Mouse (Mus musculus) embryonic facial prominence, embryonic 15.5 days (tissue): ENCODE measurements around the gene Evl. TPM values are rescaled to one million over a fixed set of nuclear protein-coding genes. Genes with fewer than 3 reads are reported as not detected.

Experiments used
- ATAC-seq: fragments of 200-750 bp; cut with Nextera tagmentation; 2 replicates; pipeline ENCODE4 v1.8.0; 2017; ENCODE audit warnings: low read depth, moderate TSS enrichment; ENCODE audit not compliant: insufficient number of reproducible peaks, low FRiP score, low TSS enrichment
- H3K27ac ChIP-seq: fragments of 300-500 bp; sonication (generic); replicated peaks from 2 replicates; pipeline ENCODE4 v1.5.1; 2015; ENCODE audit warnings: mild to moderate bottlenecking, inconsistent platforms
- H3K27me3 ChIP-seq: fragments of 300-500 bp; sonication (generic); 2 replicates; pipeline ENCODE4 v1.6.1; 2015; ENCODE audit warnings: inconsistent platforms
- H3K36me3 ChIP-seq: fragments of 300-500 bp; sonication (generic); 2 replicates; pipeline ENCODE4 v1.6.1; 2015; ENCODE audit warnings: mild to moderate bottlenecking, inconsistent platforms
- H3K4me1 ChIP-seq: fragments of 300-500 bp; sonication (generic); 2 replicates; pipeline ENCODE4 v1.6.1; 2015; ENCODE audit warnings: inconsistent platforms
- H3K4me2 ChIP-seq: fragments of 300-500 bp; sonication (generic); replicated peaks from 2 replicates; pipeline ENCODE4 v1.6.1; 2015; ENCODE audit warnings: mild to moderate bottlenecking, inconsistent platforms
- H3K4me3 ChIP-seq: fragments of 300-500 bp; sonication (generic); replicated peaks from 2 replicates; pipeline ENCODE4 v1.5.1; 2015; ENCODE audit warnings: mild to moderate bottlenecking, inconsistent platforms
- H3K9ac ChIP-seq: fragments of 300-500 bp; sonication (generic); 2 replicates; pipeline ENCODE4 v1.6.1; 2015; ENCODE audit warnings: inconsistent platforms
- H3K9me3 ChIP-seq: fragments of 300-500 bp; sonication (generic); replicated peaks from 2 replicates; pipeline ENCODE4 v1.6.1; 2016; ENCODE audit warnings: inconsistent platforms
- WGBS: fragments of 180-500 bp; shearing (Covaris S2); methylation state at CpG from one replicate; pipeline ENCODE4 v1.1.7; 2015; 5-methylcytosine and 5-hydroxymethylcytosine counted together
- polyA plus RNA-seq: library from polyadenylated mRNA; unstranded; fragments of >200 nt; fragmentation: Nextera tagmentation; extraction: Ambion mirVana; gene quantifications from 2 replicates; pipeline ENCODE4 v1.2.1, GENCODE M21; 2015

The Evl gene
- polyA plus RNA-seq, 1 experiment from 2014 or later, result 63.4 TPM

- Histone ChIP-seq H3K9me3 (no peaks in the 10 kb centered on the region), H3K4me3 (no peak overlapping the region), H3K4me2 (no peak overlapping the region), H3K4me1 (no peaks in the 10 kb centered on the region), H3K9ac (no peak overlapping the region), H3K27ac (no peak overlapping the region), H3K27me3 (no peaks in the 10 kb centered on the region), H3K36me3 (peaks cover 65% of the 10 kb centered on the region)
- WGBS, result 69% methylated on average over 8 of the region's 8 CpGs
- 0 out of 2 replicates have a peak, but pooled peaks have one; percentile 20 for ATAC-seq
These were observed 121.3 kb downstream of the Evl start for GRCm38 (mm10) chr12:108675614-108676401.

GRCm38 (mm10) chr12:108677116-108677515 lies 122.6 kb downstream of the Evl start:
- H3K9ac ChIP-seq, result no peak overlapping the region
- H3K9me3 ChIP-seq, result no peaks in the 10 kb centered on the region
- no peak overlapping the region for H3K4me3 ChIP-seq
- H3K27me3 ChIP-seq, result no peaks in the 10 kb centered on the region
- H3K4me2 ChIP-seq, result no peak overlapping the region
- peaks cover 72% of the 10 kb centered on the region for H3K36me3 ChIP-seq
- H3K4me1 ChIP-seq, result no peaks in the 10 kb centered on the region
- ATAC-seq, result no peak
- no peak overlapping the region for H3K27ac ChIP-seq
- WGBS, result 92% methylated on average over 5 of the region's 5 CpGs

- H3K27me3 ChIP-seq, result no peaks in the 10 kb centered on the region
- H3K4me2 ChIP-seq, result no peak overlapping the region
- peaks cover 81% of the 10 kb centered on the region for H3K36me3 ChIP-seq
- no peak overlapping the region for H3K9ac ChIP-seq
- no peak overlapping the region for H3K27ac ChIP-seq
- no peaks in the 10 kb centered on the region for H3K9me3 ChIP-seq
- WGBS, result 77% methylated on average over 4 of the region's 4 CpGs
- no peak for ATAC-seq
- no peaks in the 10 kb centered on the region for H3K4me1 ChIP-seq
- no peak overlapping the region for H3K4me3 ChIP-seq
These were observed 123.8 kb downstream of the Evl start for GRCm38 (mm10) chr12:108678366-108678765.

GRCm38 (mm10) chr12:108680861-108681260 lies 126.3 kb downstream of the Evl start:
- Histone ChIP-seq H3K4me3 (no peak overlapping the region), H3K9me3 (no peaks in the 10 kb centered on the region), H3K36me3 (peaks cover 76% of the 10 kb centered on the region), H3K27ac (no peak overlapping the region), H3K4me2 (no peak overlapping the region), H3K27me3 (no peaks in the 10 kb centered on the region), H3K4me1 (no peaks in the 10 kb centered on the region), H3K9ac (no peak overlapping the region)
- 91% methylated on average over 8 of the region's 8 CpGs for WGBS
- no peak for ATAC-seq

GRCm38 (mm10) chr12:108682240-108683023 lies 127.9 kb downstream of the Evl start:
- Histone ChIP-seq H3K4me1 (no peaks in the 10 kb centered on the region), H3K27me3 (no peaks in the 10 kb centered on the region), H3K9me3 (no peaks in the 10 kb centered on the region), H3K9ac (no peak overlapping the region), H3K27ac (no peak overlapping the region), H3K4me3 (no peak overlapping the region), H3K36me3 (peaks cover 73% of the 10 kb centered on the region), H3K4me2 (no peak overlapping the region)
- WGBS, result 83% methylated on average over 13 of the region's 13 CpGs
- no peak for ATAC-seq

- H3K36me3 ChIP-seq, result peaks cover 68% of the 10 kb centered on the region
- 65% methylated on average over 6 of the region's 6 CpGs for WGBS
These were observed 131.9 kb downstream of the Evl start for GRCm38 (mm10) chr12:108686463-108686862.

GRCm38 (mm10) chr12:108686926-108687325 lies 132.4 kb downstream of the Evl start:
- H3K9ac ChIP-seq, result no peak overlapping the region
- H3K27ac ChIP-seq, result no peak overlapping the region
- H3K4me2 ChIP-seq, result no peak overlapping the region
- no peaks in the 10 kb centered on the region for H3K27me3 ChIP-seq
- no peaks in the 10 kb centered on the region for H3K4me1 ChIP-seq
- ATAC-seq, result no peak
- H3K9me3 ChIP-seq, result no peaks in the 10 kb centered on the region
- no peak overlapping the region for H3K4me3 ChIP-seq
- H3K36me3 ChIP-seq, result peaks cover 63% of the 10 kb centered on the region
- 61% methylated on average over 6 of the region's 6 CpGs for whole genome bisulfite sequencing

More at GRCm38 (mm10) chr12:108686463-108686862, 131.9 kb downstream of the Evl start:
- Histone ChIP-seq H3K27me3 (no peaks in the 10 kb centered on the region), H3K4me1 (no peaks in the 10 kb centered on the region), H3K9ac (no peak overlapping the region), H3K4me2 (no peak overlapping the region), H3K4me3 (no peak overlapping the region), H3K27ac (no peak overlapping the region), H3K9me3 (no peaks in the 10 kb centered on the region)
- ATAC-seq, result no peak

- no peaks in the 10 kb centered on the region for H3K4me1 ChIP-seq
- H3K27me3 ChIP-seq, result no peaks in the 10 kb centered on the region
- no peak overlapping the region for H3K9ac ChIP-seq
- ATAC-seq, result no peak
- H3K36me3 ChIP-seq, result peaks cover 41% of the 10 kb centered on the region
- no peak overlapping the region for H3K27ac ChIP-seq
- no peak overlapping the region for H3K4me2 ChIP-seq
- 77% methylated on average over 9 of the region's 9 CpGs for WGBS
- H3K9me3 ChIP-seq, result no peaks in the 10 kb centered on the region
- H3K4me3 ChIP-seq, result no peak overlapping the region
These were observed 134.6 kb downstream of the Evl start for GRCm38 (mm10) chr12:108689167-108689566.

GRCm38 (mm10) chr12:108690529-108690928 lies 136.0 kb downstream of the Evl start:
- Histone ChIP-seq H3K36me3 (peaks cover 38% of the 10 kb centered on the region), H3K4me1 (no peaks in the 10 kb centered on the region), H3K27ac (no peak overlapping the region), H3K4me2 (no peak overlapping the region), H3K9me3 (no peaks in the 10 kb centered on the region), H3K27me3 (no peaks in the 10 kb centered on the region), H3K9ac (no peak overlapping the region), H3K4me3 (no peak overlapping the region)
- ATAC-seq, result no peak
- WGBS, result 79% methylated on average over 9 of the region's 9 CpGs

GRCm38 (mm10) chr12:108693592-108693991 lies 139.1 kb downstream of the Evl start:
- 69% methylated on average over 2 of the region's 2 CpGs for WGBS
- Histone ChIP-seq H3K27me3 (no peaks in the 10 kb centered on the region), H3K4me1 (no peaks in the 10 kb centered on the region), H3K4me3 (no peak overlapping the region), H3K36me3 (peaks cover 14% of the 10 kb centered on the region; the same call in 1 of the 2 replicates), H3K9ac (no peak overlapping the region), H3K4me2 (no peak overlapping the region), H3K27ac (no peak overlapping the region), H3K9me3 (no peaks in the 10 kb centered on the region)
- ATAC-seq, result no peak

- no peak overlapping the region for H3K4me3 ChIP-seq
- H3K36me3 ChIP-seq, result peaks cover 8% of the 10 kb centered on the region; the same call in 1 of the 2 replicates
- no peaks in the 10 kb centered on the region for H3K9me3 ChIP-seq
- H3K27ac ChIP-seq, result no peak overlapping the region
- no peaks in the 10 kb centered on the region; the same call in 1 of the 2 replicates for H3K4me1 ChIP-seq
- 90% methylated on average over 1 of the region's 1 CpGs for WGBS
- no peak overlapping the region for H3K9ac ChIP-seq
- H3K27me3 ChIP-seq, result no peaks in the 10 kb centered on the region
- ATAC-seq, result no peak
- no peak overlapping the region for H3K4me2 ChIP-seq
These were observed 139.7 kb downstream of the Evl start for GRCm38 (mm10) chr12:108694223-108694622.
